Mouse (Mus musculus) heart, adult 2 months (tissue): ENCODE data around the gene Hist1h1a.

ENCODE experiments used
- CTCF ChIP-seq: fragments of 200-600 bp; IDR thresholded peaks from 2 replicates; pipeline ENCODE4 v1.8.1; 2022; ENCODE audit warnings: antibody characterized with exemption, mild to moderate bottlenecking, moderate library complexity
- EP300 ChIP-seq: fragments of 200-500 bp; IDR thresholded peaks from 2 replicates; pipeline ENCODE4 v1.6.1; 2011; ENCODE audit warnings: low read depth, low read length, control low read depth; ENCODE audit not compliant: insufficient read depth
- POLR2A ChIP-seq: fragments of 200-500 bp; IDR thresholded peaks from 2 replicates; pipeline ENCODE4 v1.6.1; 2011; ENCODE audit warnings: mild to moderate bottlenecking, low read depth, low read length, control low read depth; ENCODE audit not compliant: insufficient read depth

DNA sequence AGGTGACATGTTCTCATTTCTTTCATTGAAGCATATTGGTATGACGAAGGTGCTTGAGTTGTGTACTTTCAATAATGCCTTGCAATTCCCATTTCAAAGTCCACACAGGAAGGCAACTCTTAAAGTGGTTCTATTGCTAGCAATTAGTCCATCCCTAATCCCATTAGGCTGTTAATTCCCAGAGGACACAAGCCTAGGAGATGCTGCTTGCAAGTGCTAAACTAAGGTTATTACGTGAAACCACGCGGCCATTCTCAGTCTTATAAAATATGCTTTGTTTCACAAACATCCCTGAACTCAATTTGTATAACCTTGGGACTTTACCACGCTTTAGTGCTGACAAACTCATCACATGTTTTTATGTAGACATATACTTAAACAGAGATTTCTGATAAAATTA lies 26.4 kb upstream of the Hist1h1a start:
- no peak for TF ChIP-seq POLR2A
- no peak for TF ChIP-seq CTCF
- no peak for TF ChIP-seq EP300
